Mouse (Mus musculus) small intestine, adult 2 months (tissue): ENCODE data around the gene Appl2. TPM values are rescaled to one million over a fixed set of nuclear protein-coding genes. Genes with fewer than 3 reads are reported as not detected.

Experiments used
- H3K27ac ChIP-seq: fragments of 200-500 bp; 2 replicates; pipeline ENCODE4 v1.5.1; 2012; ENCODE audit warnings: low read depth, low read length, control low read depth, inconsistent platforms; ENCODE audit not compliant: insufficient read depth
- H3K27me3 ChIP-seq: fragments of 200-500 bp; 2 replicates; pipeline ENCODE4 v1.6.1; 2012; ENCODE audit warnings: mild to moderate bottlenecking, moderate library complexity, low read length, inconsistent platforms; ENCODE audit not compliant: control insufficient read depth, insufficient read depth
- H3K36me3 ChIP-seq: fragments of 200-500 bp; 2 replicates; pipeline ENCODE4 v1.6.1; 2012; ENCODE audit warnings: mild to moderate bottlenecking, low read length, control low read depth, inconsistent platforms; ENCODE audit not compliant: control insufficient read depth, insufficient read depth
- H3K4me1 ChIP-seq: fragments of 200-500 bp; 2 replicates; pipeline ENCODE4 v1.6.1; 2012; ENCODE audit warnings: low read length, inconsistent platforms, mixed read lengths; ENCODE audit not compliant: control insufficient read depth, insufficient read depth, insufficient read length
- H3K4me3 ChIP-seq: fragments of 200-500 bp; 2 replicates; pipeline ENCODE4 v1.5.1; 2012; ENCODE audit warnings: low read depth, mild to moderate bottlenecking, control low read depth, inconsistent platforms, low read length, moderate library complexity
- CTCF ChIP-seq: fragments of 200-500 bp; IDR thresholded peaks from 2 replicates; pipeline ENCODE4 v1.5.1; 2012; ENCODE audit warnings: low read depth, mild to moderate bottlenecking, control low read depth, inconsistent platforms, low read length, moderate library complexity, mixed read lengths; ENCODE audit not compliant: insufficient replicate concordance, insufficient read length; ENCODE audit errors: extremely low read depth
- POLR2A ChIP-seq: fragments of 200-500 bp; IDR thresholded peaks from 2 replicates; pipeline ENCODE4 v1.6.1; 2012; ENCODE audit warnings: low read depth, mild to moderate bottlenecking, control low read depth, inconsistent platforms, low read length, moderate library complexity
- WGBS: fragments of 180-500 bp; shearing (Covaris S2); methylation state at CpG from one replicate; pipeline ENCODE4 v1.1.7; 2018; 5-methylcytosine and 5-hydroxymethylcytosine counted together
- polyA plus RNA-seq: library from polyadenylated mRNA; depleted of rRNA; stranded (reverse); fragments of >200 nt; gene quantifications from 2 replicates; pipeline ENCODE4 v1.2.3, GENCODE M21; 2012

Appl2 gene
- polyA plus RNA-seq, 1 experiment, result 33.9 TPM

DNA sequence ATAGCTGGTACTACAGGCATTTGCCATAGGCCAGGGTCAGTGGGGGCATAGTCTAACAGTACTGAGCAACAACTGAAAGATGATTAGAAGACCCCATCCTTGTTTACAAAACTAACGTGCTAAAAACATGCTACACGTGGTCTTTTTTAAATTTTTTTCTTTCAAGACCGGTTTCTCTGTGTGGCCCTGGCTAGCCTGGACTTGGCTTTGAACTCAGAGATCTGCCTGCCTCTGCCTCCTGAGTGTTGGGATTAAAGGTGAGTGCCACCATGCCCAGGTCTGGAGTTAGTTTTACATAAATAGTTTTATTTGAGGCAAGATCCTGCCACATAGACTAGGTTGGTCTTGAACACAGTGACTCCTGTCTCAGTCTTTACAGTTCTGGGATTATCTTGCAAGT lies 41.4 kb downstream of the Appl2 start:
- Histone ChIP-seq H3K36me3 (peaks cover 60% of the 10 kb centered on the region), H3K27ac (no peak overlapping the region), H3K4me3 (no peak overlapping the region), H3K27me3 (no peaks in the 10 kb centered on the region), H3K4me1 (no peaks in the 10 kb centered on the region)
- no peak for TF ChIP-seq CTCF
- TF ChIP-seq POLR2A, result no peak
- 88% methylated on average over 3 of the region's 3 CpGs for WGBS

DNA sequence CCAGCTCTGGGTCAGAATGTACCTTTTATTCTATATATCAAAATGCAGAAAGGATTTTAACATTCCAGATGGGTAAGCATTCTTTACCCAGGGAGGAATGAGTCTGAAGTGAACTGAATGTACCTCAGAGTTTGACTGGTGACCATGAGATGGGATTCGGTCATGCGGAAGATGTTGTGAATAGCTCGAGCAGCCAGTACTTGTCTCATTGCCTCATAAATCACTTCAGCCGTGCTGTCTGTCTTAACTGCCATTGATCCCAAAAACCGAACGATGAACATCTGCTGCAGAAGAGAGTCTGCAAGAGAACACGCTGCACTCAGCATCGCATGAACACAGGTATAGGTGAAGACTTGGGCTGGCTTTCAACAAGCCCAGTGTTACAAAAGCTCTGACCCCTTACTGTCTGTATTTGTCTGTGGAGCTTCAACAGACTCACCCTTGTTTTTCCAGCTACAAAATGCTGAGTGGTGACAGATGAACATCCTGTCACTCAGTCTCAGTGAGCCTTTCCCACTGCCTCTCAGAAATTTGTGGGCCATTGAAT lies 42.8 kb downstream of the Appl2 start:
- TF ChIP-seq CTCF, result no peak
- no peak for TF ChIP-seq POLR2A
- H3K4me1 ChIP-seq, result no peaks in the 10 kb centered on the region
- no peak overlapping the region for H3K4me3 ChIP-seq
- H3K36me3 ChIP-seq, result peaks cover 60% of the 10 kb centered on the region
- 87% methylated on average over 8 of the region's 8 CpGs for whole genome bisulfite sequencing
- H3K27ac ChIP-seq, result no peak overlapping the region
- H3K27me3 ChIP-seq, result no peaks in the 10 kb centered on the region

DNA sequence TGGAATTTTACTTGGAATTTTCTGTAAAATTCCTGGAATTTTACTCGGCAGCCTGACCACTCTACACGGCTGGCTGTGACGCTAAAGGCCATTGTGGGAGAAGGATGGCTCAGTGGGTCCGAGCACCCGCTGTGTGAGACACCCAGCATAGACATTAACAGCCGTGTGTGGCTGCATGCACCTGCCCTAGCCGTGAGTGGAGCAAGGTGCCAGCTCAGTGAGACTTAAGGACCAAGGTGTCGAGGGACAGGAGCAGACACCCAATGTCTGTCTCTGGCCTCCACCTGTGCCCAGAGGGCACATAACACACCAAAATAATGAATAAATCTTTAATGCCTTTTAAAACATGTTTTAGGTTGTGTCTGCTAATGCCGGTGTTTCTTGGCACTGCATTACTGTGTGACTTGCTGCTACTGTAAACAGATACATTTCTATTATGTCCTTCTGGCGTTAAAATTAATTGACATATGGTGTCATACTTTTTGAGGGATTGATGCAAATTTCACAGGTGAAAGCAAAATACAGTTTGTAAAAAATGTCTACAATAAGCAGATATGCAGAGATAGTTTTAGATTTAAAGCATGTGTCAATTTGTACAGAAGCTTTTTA lies 44.5 kb downstream of the Appl2 start:
- Histone ChIP-seq H3K36me3 (peaks cover 58% of the 10 kb centered on the region), H3K27ac (no peak overlapping the region), H3K4me1 (no peaks in the 10 kb centered on the region), H3K4me3 (no peak overlapping the region), H3K27me3 (no peaks in the 10 kb centered on the region)
- TF ChIP-seq CTCF (no peak), POLR2A (no peak)
- WGBS, result 88% methylated on average over 10 of the region's 10 CpGs

DNA sequence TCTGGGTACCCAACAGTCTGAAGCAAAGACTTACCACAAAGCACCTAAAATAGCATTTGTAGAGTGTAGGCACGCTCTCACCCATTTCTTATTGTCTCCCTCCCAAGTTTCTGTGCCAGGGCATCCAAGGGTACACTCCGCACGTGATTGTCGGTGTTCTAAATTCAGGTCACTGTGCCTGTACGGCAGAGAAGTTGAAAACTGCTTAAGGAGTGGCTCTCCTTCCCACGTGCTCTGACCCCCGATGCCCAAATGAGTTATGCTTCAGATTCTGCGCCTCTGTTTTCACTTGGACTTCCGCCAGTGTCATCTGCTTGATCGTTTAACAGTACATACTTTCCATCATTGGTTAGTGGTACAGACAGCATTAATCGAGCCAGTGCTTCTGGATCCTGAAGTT lies 47.9 kb downstream of the Appl2 start:
- H3K27me3 ChIP-seq, result no peaks in the 10 kb centered on the region
- H3K36me3 ChIP-seq, result peaks cover 46% of the 10 kb centered on the region
- H3K4me1 ChIP-seq, result no peaks in the 10 kb centered on the region
- no peak for TF ChIP-seq CTCF
- TF ChIP-seq POLR2A, result no peak
- 80% methylated on average over 11 of the region's 11 CpGs for WGBS
- H3K4me3 ChIP-seq, result no peak overlapping the region
- no peak overlapping the region for H3K27ac ChIP-seq

DNA sequence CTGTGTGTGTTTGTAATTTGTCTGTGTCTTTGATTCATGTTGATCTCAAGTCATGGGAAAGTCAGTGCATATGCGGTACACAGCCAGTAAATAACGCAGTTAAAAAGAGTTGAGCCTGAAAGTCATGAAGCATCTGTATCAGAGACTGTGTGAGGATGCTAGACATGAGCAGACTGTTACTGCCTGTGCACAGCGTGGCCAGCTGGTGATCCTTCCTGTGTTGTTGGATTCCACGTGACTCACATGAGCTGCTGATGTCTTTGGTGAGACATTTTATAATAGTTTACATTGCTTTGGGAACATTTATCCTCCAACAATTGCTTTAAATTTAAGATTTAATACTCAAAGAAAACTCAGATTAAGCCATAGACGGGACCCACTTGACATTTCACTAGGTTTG lies 54.0 kb downstream of the Appl2 start:
- WGBS, result 90% methylated on average over 5 of the region's 5 CpGs
- Histone ChIP-seq H3K36me3 (peaks cover 49% of the 10 kb centered on the region), H3K4me1 (no peaks in the 10 kb centered on the region)

DNA sequence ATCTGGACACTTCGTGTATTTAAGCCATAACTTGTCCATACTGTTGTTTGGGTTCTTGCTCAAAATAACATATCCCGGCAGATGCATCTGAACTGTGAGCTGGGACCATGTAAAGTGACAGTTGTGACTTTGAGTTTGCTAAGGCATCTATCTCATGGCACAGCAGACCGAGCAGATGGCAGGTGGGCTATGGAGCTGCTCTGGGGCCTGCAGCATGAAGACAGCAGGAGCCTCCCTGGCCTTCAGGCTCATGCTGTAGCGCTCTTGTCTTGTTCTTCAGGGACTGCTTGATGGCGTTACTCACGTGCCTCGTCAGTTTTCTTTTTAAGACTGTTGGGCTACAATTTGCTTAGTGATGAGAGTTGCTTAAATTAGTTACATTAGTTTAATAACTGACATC lies 55.9 kb downstream of the Appl2 start:
- TF ChIP-seq POLR2A, result no peak
- no peak for TF ChIP-seq CTCF
- Histone ChIP-seq H3K4me3 (no peak overlapping the region), H3K4me1 (no peaks in the 10 kb centered on the region), H3K27me3 (no peaks in the 10 kb centered on the region), H3K36me3 (peaks cover 48% of the 10 kb centered on the region), H3K27ac (no peak overlapping the region)
- 89% methylated on average over 7 of the region's 7 CpGs for WGBS

More for the DNA sequence above, 54.0 kb downstream of the Appl2 start:
- Histone ChIP-seq H3K4me3 (no peak overlapping the region), H3K27ac (no peak overlapping the region), H3K27me3 (no peaks in the 10 kb centered on the region)
- TF ChIP-seq POLR2A (no peak), CTCF (no peak)

DNA sequence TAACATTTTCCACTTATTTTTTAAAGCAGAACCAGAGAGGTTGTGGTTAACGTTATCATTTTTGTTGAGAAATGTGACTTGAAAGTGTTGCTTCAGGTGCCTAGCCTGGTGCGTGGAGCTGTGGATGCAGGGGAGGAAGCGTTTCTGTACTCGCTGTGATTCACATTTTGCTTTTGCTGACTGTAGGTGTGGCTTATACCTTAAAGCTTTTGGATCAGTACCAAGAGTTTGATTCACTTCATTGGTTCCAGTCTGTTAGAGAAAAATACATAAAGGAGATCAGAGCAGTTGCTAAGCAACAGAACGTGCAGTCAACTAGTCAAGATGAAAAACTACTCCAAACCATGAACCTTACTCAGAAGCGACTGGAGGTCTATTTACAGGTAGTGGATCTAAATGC lies 57.7 kb downstream of the Appl2 start:
- Histone ChIP-seq H3K4me3 (no peak overlapping the region), H3K27ac (no peak overlapping the region), H3K4me1 (no peaks in the 10 kb centered on the region), H3K27me3 (no peaks in the 10 kb centered on the region), H3K36me3 (peaks cover 59% of the 10 kb centered on the region)
- TF ChIP-seq CTCF (no peak), POLR2A (no peak)
- whole genome bisulfite sequencing, result 78% methylated on average over 6 of the region's 6 CpGs
